Mouse (Mus musculus) fat pad, adult 2 months (tissue): ENCODE measurements at regions not wholly inside any gene's neighbourhood (a gene's known extent, or its start where the extent isn't known, plus 50 kb on each side); places are given as distances from the start of the nearest gene placed in this dataset.
A peak's percentile ranks its signal among the peaks of the same experiment; 100 is the strongest.

Experiments
- DNase-seq: peaks from one replicate; pipeline ENCODE4 v3.0.0-alpha.2; 2011; ENCODE audit warnings: low read depth, low spot score; ENCODE audit errors: extremely low read depth

- no peak for DNase-seq
These were observed 168.1 kb upstream of the Arid2 start for GRCm38 (mm10) chr15:96119240-96119639.

DNA sequence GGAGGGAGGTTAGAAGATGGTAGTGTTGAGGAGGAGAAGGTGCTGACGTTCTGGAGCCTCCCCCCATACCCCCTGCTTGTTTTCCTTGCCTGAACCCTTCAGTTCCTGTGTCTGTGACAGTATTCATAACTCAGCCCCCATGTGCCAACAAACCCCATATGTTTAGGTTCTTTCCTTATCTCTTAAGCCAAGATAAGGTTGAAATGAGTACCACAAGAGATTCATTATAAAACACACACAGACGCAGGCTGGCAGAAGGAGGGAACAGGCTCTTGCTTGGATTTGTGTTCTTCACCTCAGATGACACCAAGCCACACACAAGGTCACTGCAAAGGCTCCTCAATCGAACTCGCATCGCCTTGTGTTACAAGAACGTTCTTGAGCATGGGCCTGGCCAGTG lies 162.9 kb upstream of the Arid2 start:
- no peak for DNase-seq

- no peak for DNase-seq
These were observed 157.6 kb upstream of the Arid2 start for GRCm38 (mm10) chr15:96129699-96130098.

DNA sequence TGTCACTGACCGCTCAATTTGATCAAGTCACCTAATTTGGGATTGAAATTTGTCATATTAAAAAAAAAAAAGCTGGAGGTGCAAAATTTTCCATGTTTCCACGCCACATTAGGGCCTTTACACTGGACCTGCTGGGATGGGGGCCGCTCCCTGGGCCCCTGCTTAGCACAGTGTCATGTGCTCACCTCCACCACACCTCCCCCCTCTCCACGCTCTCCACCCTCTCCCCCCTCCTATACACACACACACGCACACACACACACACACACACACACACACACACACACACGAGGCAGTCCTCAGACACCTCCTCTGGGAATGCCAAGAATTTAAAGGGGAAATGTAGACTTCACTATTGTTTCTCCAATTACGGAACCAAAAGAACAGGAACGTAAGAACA lies 156.8 kb upstream of the Arid2 start:
- DNase-seq, result no peak

DNA sequence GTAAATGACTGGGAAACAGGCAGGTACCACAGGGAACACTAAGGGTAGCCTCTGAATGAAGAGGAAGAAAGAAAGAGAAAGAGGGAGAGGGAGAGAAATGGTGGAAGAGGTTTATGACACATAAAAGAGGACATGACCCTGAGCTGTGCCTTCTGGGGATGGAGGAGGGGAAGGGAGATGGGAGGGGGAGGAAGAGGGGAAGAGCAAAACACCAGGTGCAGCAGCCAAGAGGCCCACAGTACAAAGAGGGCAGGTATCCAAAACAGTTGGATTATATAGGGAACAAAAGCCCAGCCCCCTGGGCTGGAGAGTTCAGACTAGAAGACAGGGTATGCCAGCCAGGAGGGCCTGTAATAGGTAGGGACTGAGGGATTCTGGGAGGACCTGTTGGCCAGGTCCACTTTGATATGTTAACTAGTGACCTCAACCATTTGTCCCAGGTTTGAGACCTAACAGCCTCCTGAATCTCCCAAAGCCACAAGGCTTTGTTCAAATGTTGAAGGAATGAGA lies 155.7 kb upstream of the Arid2 start:
- no peak for DNase-seq

DNA sequence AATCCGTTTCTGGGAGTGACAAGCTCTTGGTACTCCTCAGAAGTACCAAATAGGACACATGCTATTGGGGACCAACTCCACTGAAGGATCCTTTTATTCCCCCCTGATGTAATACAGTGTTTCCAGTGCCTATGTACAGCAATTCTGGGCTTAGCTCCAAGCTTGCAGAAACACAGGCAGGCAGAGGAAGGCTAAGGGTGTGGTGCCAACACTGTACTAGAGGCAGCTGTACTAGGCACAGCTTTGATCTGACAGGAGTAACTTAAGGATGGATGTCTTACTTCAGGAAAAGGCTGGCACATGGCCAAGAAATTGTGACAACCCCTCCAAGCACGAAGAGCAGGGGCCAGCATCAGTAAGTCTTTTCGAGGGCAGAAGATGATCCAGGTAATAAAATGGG lies 154.7 kb upstream of the Arid2 start:
- DNase-seq, result peak; percentile 36

DNA sequence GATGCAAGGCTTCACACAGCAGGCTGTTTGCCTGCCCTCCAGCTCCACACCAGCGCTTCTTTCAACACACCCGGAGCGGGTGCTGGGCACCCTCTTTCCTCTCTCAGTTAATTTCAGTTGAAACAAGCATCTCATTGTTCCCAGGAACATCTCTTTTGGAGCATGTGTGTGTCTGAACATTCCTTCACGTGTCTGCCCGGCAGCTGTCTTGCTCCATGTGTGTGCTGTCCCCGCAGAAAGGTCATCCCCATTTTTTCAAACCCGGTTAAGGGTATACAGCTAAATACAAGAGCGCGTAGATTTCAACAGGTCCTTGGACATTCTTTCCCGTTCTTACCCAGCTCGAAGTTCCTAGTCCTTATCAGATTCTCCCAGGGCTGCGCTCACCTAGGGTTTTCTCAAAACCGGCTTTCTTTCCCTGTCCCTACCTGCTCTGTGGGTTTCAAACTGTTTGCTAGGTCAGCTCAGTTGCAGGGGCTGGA lies 152.0 kb upstream of the Arid2 start:
- peak; percentile 56 for DNase-seq

DNA sequence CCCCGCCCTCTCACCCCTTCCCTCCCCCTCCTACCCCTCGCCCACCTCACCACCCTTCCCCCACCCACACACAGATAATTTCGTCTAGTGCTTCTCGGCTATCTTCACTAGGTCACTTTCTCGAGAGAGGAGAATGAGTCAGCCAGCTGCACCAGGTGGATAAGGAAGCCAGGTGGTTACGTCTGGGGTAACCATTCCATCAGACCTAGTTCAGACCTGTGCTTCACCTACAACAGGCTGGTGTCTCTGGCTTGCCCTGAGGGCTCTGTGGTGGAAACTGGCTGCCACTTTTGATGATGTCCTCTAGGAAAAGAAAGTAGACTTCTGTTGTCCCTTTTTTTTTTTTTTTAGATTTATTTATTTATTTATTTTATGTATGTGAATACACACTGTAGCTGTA lies 151.5 kb upstream of the Arid2 start:
- DNase-seq, result peak; percentile 33

GRCm38 (mm10) chr15:96137534-96137933 lies 149.8 kb upstream of the Arid2 start:
- no peak for DNase-seq

GRCm38 (mm10) chr15:96137945-96138344 lies 149.4 kb upstream of the Arid2 start:
- DNase-seq, result no peak

GRCm38 (mm10) chr15:96153489-96153888 lies 133.8 kb upstream of the Arid2 start:
- no peak for DNase-seq

DNA sequence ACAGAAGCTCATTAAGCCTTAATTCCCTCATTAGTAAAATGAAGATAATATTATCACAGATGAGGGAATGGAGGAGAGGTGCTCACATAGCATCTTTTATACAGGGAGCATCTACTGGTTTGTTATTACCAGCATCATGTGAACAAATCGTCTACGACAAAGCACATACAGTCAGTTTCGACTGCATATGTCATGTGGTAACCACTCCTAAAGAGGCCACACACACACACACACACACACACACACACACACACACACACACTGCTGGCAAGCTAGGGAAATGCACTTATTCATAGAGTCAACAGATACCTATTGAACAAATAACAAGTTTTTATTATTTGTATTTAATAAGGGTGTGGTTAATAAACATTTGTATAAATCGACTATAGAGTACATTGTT lies 129.0 kb upstream of the Arid2 start:
- DNase-seq, result no peak

- DNase-seq, result no peak
These were observed 122.4 kb upstream of the Arid2 start for GRCm38 (mm10) chr15:96164771-96165431.

DNA sequence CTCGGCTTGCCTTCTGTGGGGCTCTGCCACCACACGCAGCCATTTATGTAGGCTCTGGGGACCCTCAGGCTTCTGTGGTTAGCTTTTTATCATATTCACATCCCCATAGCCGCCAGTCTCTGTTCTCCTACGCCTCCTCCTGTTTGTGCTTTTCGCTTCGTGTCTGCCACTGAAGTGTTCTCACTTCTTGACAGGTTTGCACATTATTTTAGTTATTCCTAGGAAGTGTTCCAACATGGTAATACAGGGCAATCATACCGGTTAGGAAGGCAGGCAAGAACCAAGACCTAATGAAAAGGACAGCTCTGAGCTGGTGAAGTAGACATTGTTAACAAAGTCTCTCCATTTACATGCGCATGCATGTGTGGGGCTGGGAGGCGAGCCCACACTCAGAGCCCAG lies 120.1 kb upstream of the Arid2 start:
- DNase-seq, result no peak

- DNase-seq, result no peak
These were observed 117.4 kb upstream of the Arid2 start for GRCm38 (mm10) chr15:96169726-96170467.

DNA sequence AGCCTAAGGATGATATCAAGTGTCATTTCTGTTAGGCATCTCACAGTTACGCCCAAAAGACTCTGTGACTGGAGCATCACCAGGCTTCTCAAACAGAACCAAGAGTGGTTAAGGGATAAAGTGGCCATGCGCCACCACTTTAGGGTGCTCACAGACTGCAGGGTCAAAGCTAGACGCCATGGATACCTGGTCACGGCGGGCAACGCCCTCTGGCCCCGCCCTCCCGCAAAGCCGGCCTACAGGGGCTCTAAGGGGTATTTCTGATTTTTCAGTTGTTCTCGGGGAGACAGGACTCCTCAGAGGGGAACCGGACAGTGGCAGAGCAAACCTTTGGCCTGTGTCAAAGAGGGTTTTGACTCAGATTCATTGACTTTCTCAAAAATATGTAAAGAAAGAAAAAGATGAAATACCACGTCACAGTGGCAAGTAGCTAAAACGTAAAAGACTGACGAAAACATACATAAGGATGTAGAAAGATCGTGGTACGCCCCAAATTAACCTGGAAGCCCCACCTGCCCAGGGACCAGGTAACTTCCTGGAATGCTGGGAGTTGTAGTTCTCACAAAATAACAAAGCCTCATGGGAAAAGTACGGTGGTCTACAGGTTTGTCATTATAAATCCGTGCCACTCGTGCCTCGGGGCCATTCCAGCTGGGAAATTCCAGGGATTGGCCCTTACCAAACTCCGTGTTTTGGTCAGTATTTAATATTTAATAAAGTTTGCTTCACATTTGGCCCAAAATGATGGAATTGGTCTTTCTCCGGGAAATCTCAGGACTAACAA lies 116.1 kb upstream of the Arid2 start:
- peak; percentile 30 for DNase-seq

GRCm38 (mm10) chr15:96177911-96178310 lies 109.4 kb upstream of the Arid2 start:
- no peak for DNase-seq

GRCm38 (mm10) chr15:96178374-96179109 lies 108.8 kb upstream of the Arid2 start:
- no peak for DNase-seq

DNA sequence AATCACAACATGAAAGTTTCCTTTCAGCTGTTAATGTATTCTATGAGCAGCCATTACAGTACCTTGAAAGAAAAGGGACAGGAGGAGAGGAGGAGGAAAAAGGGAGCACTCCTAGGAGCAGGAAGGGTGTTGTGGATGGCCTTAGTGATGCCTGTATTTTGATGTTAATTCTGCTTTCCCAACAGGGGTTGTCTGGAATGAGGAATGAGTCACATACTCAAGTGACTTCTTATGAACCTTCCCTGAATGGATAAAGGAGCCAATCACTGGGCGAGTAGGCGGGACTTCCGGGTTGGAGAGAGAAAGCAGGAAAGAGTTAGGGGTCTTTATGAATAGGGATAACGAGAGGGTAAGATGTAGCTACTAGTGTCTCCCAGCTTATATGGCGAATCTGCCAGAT lies 107.8 kb upstream of the Arid2 start:
- no peak for DNase-seq

- DNase-seq, result no peak
These were observed 107.3 kb upstream of the Arid2 start for GRCm38 (mm10) chr15:96180036-96180435.

DNA sequence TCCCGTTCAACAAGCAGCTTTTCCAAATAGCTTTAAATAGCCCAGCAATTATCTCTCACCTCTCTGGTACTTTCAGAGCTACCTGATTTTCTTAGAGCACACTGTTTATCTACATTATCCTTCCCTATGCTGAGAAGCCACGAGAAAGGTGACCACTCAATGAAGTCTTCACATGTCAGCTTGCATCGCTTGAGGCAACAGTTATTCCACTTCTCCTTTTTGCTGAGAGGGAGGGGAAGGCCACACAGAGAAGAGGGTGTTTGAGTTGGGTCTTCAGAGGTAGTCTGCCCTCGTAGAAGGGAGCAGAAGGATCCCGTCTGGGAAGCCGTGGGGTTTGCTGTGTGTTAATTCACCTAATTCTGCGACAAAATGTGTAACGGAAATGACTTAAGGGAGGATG lies 106.3 kb upstream of the Arid2 start:
- DNase-seq, result no peak
